18 mouse cellular contexts compared by ENCODE assay signal in the genomic region with DNA sequence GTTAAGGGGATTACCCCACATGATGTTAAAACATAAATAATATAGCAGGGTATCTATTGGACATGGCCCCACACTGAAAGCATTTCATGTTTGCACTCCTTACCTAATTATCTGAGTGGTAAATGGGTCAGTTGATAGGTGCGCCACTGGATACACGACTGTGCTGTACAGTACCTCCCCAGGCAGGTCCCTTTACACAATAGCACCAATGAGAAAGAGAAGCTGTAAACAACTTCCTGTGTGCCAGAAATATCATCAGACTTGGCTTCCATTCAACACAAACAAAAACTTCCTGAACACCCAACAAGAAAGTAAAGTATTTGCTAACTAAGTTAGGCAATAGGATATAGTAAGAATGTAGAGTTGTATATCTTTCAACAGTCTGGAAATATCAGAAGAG.
DNase-seq lines count a peak whose midpoint lies in the region; ATAC-seq and TF ChIP-seq lines count a peak whose summit lies in the region.
"Had no signal": no experiment of that assay in that cellular context is flagged by ENCODE, and none has a peak within 500 bp of the region (broad histone marks: within the 10 kb centered on the region; RNA-seq: fewer than 3 reads in every experiment).

No protein-coding gene starts in this region.

- H3K4me3 ChIP-seq in kidney, adult 2 months (ENCODE audit: insufficient read depth, low read depth, low read length), result no peak overlapping the region
- no peak overlapping the region for H3K4me3 ChIP-seq in kidney, embryonic 14.5 days (ENCODE audit: low read length)
- no peak overlapping the region for H3K4me3 ChIP-seq in lung, embryonic 15.5 days
- H3K4me3 ChIP-seq: hindbrain, embryonic 10.5 days had no signal

- no peak overlapping the region for H3K9ac ChIP-seq in kidney, embryonic 14.5 days (ENCODE audit: low read depth, low read length)
- no peak overlapping the region for H3K9ac ChIP-seq in lung, embryonic 15.5 days

- H3K27me3 ChIP-seq in kidney, adult 2 months (replicated peaks; ENCODE audit: control insufficient read depth, insufficient read depth, low read length), result no peaks in the 10 kb centered on the region
- H3K27me3 ChIP-seq in kidney, embryonic 14.5 days (ENCODE audit: control insufficient read depth, insufficient read depth, low read length), result no peaks in the 10 kb centered on the region
- H3K27me3 ChIP-seq in lung, embryonic 15.5 days, result no peaks in the 10 kb centered on the region

- TF ChIP-seq CTCF in kidney, adult 2 months (conservative IDR thresholded peaks at IDR 0.05; ENCODE audit: insufficient read depth, insufficient read length, low read depth, low read length), result no peak

- peak; percentile 31 for DNase-seq in kidney, adult 2 months
- no peak for DNase-seq in lung, postnatal 4 days
- DNase-seq in large intestine, adult 2 months (ENCODE audit: low read depth, low spot score), result peak; percentile 58
- DNase-seq in right cerebral cortex, postnatal 4 days, result no peak
- DNase-seq in right cerebral cortex, postnatal 36 days (ENCODE audit: low spot score in 2 of 2), result no peak
- DNase-seq: adrenal gland, adult 2 months; B cell, adult 2 months; cerebellum, adult 2 months; gastrocnemius, postnatal 25 days; kidney, adult 11 months; right cerebral cortex, postnatal 14 days; thymus, postnatal 14 days had no signal

- no peaks in the 10 kb centered on the region for H3K9me3 ChIP-seq in kidney, embryonic 14.5 days (ENCODE audit: control insufficient read depth, low read length)
- no peaks in the 10 kb centered on the region for H3K9me3 ChIP-seq in lung, embryonic 15.5 days
- H3K9me3 ChIP-seq: hindbrain, embryonic 10.5 days had no signal

- no peaks in the 10 kb centered on the region for H3K36me3 ChIP-seq in kidney, adult 2 months (ENCODE audit: control insufficient read depth, insufficient read depth, low read length)
- H3K36me3 ChIP-seq in kidney, embryonic 14.5 days (ENCODE audit: control insufficient read depth, insufficient read depth, low read length), result no peaks in the 10 kb centered on the region
- no peaks in the 10 kb centered on the region for H3K36me3 ChIP-seq in lung, embryonic 15.5 days
- H3K36me3 ChIP-seq: hindbrain, embryonic 10.5 days had no signal

- TF ChIP-seq POLR2A in kidney, adult 2 months (IDR thresholded peaks at IDR 0.05; ENCODE audit: low read depth, low read length), result no peak

- 51% methylated on average over 2 of the region's 2 CpGs for WGBS in kidney, adult 2 months
- 79% methylated on average over 2 of the region's 2 CpGs for WGBS in kidney, embryonic 14.5 days
- WGBS in lung, embryonic 15.5 days, result 55% methylated on average over 2 of the region's 2 CpGs
- 38% methylated on average over 2 of the region's 2 CpGs for WGBS in large intestine, adult 2 months

- no peak overlapping the region for H3K4me2 ChIP-seq in kidney, embryonic 14.5 days (replicated peaks; ENCODE audit: low read depth, low read length)
- H3K4me2 ChIP-seq in lung, embryonic 15.5 days, result no peak overlapping the region

- no peak for ATAC-seq in kidney, embryonic 14.5 days (ENCODE audit: low FRiP score, low TSS enrichment)
- peak; percentile 49; the same call in 1 of the 2 replicates for ATAC-seq in lung, embryonic 15.5 days (ENCODE audit: borderline replicate concordance, extremely low read depth, low FRiP score, low TSS enrichment)
- ATAC-seq: forebrain, embryonic 16.5 days; hindbrain, postnatal 0 days; midbrain, embryonic 16.5 days had no signal

- no peaks in the 10 kb centered on the region for H3K4me1 ChIP-seq in kidney, adult 2 months (ENCODE audit: control insufficient read depth, insufficient read depth, low read length)
- no peaks in the 10 kb centered on the region for H3K4me1 ChIP-seq in kidney, embryonic 14.5 days (ENCODE audit: control insufficient read depth, insufficient read depth, low read length)
- no peaks in the 10 kb centered on the region for H3K4me1 ChIP-seq in lung, embryonic 15.5 days
- H3K4me1 ChIP-seq: hindbrain, embryonic 10.5 days had no signal

- H3K27ac ChIP-seq in kidney, adult 2 months (ENCODE audit: insufficient read depth, low read depth, low read length), result no peak overlapping the region
- no peak overlapping the region for H3K27ac ChIP-seq in kidney, embryonic 14.5 days (ENCODE audit: low read depth, low read length)
- no peak overlapping the region for H3K27ac ChIP-seq in lung, embryonic 15.5 days
- H3K27ac ChIP-seq: hindbrain, embryonic 10.5 days; hindbrain, postnatal 0 days had no signal

Comparison
In these comparisons a context has a peak if more than half of its experiments do, and no peak if none do; other contexts are left out.
1. DNase-seq: peak in kidney, adult 2 months (single experiment) and large intestine, adult 2 months (single experiment); none in lung, postnatal 4 days (0 of 2), right cerebral cortex, postnatal 4 days (single experiment) and right cerebral cortex, postnatal 36 days (0 of 2).